Comparison of ENCODE assay signal across 21 mouse cellular contexts in the genomic region with DNA sequence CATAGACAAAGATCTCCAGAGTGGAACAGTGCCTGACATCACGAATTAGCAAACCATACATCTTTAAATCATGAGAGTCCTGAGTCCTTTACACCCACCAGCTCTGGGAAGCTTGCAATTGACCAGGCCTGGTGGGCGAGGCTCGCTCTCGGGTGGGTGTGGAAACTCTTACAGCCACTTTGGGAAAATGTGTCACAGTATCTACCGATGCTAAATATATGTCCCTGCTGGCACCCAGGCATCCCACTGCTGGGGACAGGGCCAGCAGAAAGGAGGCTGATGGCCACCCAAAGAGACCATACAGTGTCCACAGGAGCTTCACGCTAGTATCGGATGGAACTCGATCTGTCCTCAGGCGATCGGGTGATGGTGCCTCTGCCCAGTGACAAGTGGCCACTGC. TPM values are rescaled to one million over a fixed set of nuclear protein-coding genes. Genes with fewer than 3 reads are reported as not detected.
DNase-seq lines count a peak whose midpoint lies in the region; TF ChIP-seq lines count a peak whose summit lies in the region.
"Had no signal": no experiment of that assay in that cellular context is flagged by ENCODE, and none has a peak within 500 bp of the region (broad histone marks: within the 10 kb centered on the region; RNA-seq: fewer than 3 reads in every experiment).

No protein-coding gene starts in this region.

- no peak for TF ChIP-seq CTCF in layer of hippocampus, adult 2 months (conservative IDR thresholded peaks at IDR 0.05)

- H3K4me3 ChIP-seq in layer of hippocampus, adult 2 months = peak overlapping the region; percentile 15; the same call in 1 of the 2 replicates
- H3K4me3 ChIP-seq: embryonic facial prominence, embryonic 15.5 days; erythroblast, embryonic 14.5 days; forebrain, embryonic 10.5 days; forebrain, embryonic 15.5 days; heart, adult 2 months; heart, embryonic 15.5 days; hindbrain, embryonic 10.5 days; intestine, embryonic 15.5 days had no signal

- peak overlapping the region; percentile 86 for H3K27ac ChIP-seq in layer of hippocampus, adult 2 months
- H3K27ac ChIP-seq: embryonic facial prominence, embryonic 15.5 days; forebrain, embryonic 10.5 days; forebrain, embryonic 15.5 days; heart, adult 2 months; heart, embryonic 15.5 days; hindbrain, embryonic 10.5 days; hindbrain, embryonic 14.5 days; intestine, embryonic 15.5 days had no signal

- peak; percentile 31 for DNase-seq in cerebellum, adult 11-12 months
- no peak for DNase-seq in cerebellum, postnatal 14 days
- DNase-seq in layer of hippocampus, adult 2 months (ENCODE audit: low spot score in 2 of 2) = no peak
- no peak for DNase-seq in layer of hippocampus, postnatal 36 days
- peak; percentile 64 to 81 for DNase-seq in right cerebral cortex, postnatal 36 days (ENCODE audit: low spot score in 2 of 2)
- DNase-seq in right cerebral cortex, postnatal 25 days = no peak
- DNase-seq in ovary, postnatal 14 days (ENCODE audit: low spot score) = no peak
- DNase-seq: adrenal gland, postnatal 10 days; B cell, adult 2 months; embryo, embryonic 11 days; gastrocnemius, postnatal 14 days; heart, adult 2 months had no signal

RNA-seq across cellular contexts. Expression of gene Nptxr, which starts 6.0 kb away (rescaled TPM):
- total RNA-seq in layer of hippocampus, adult 2 months (2021) = 100 to 1,000 TPM; 756 to 804 TPM
- 100 to 1,000 TPM; 729 to 800 TPM for total RNA-seq in layer of hippocampus, postnatal 36 days (2021)

RNA-seq across cellular contexts. Expression of gene Dnal4, which starts 20.9 kb away (rescaled TPM):
- total RNA-seq in layer of hippocampus, adult 2 months (2021) = 10 to 100 TPM; 55.5 to 64.8 TPM
- total RNA-seq in layer of hippocampus, postnatal 36 days (2021) = 10 to 100 TPM; 52.4 to 53.3 TPM

RNA-seq across cellular contexts. Expression of gene Npcd, which starts 35.4 kb away (rescaled TPM):
- 10 to 100 TPM; 11.9 to 22.4 TPM for total RNA-seq in layer of hippocampus, adult 2 months (2021)
- total RNA-seq in layer of hippocampus, postnatal 36 days (2021) = 10 to 100 TPM in 1 of 2 experiments, 1 to 10 TPM in 1; 5.8 to 10.8 TPM
- total RNA-seq: MEL had no signal

RNA-seq across cellular contexts. Expression of gene Cbx6, which starts 35.9 kb away (rescaled TPM):
- total RNA-seq in layer of hippocampus, adult 2 months (2021) = 100 to 1,000 TPM; 336 to 347 TPM
- total RNA-seq in layer of hippocampus, postnatal 36 days (2021) = 100 to 1,000 TPM; 335 to 366 TPM

RNA-seq across cellular contexts. Expression of gene Sun2, which starts 56.3 kb away (rescaled TPM):
- total RNA-seq in layer of hippocampus, adult 2 months (2021) = 10 to 100 TPM; 29.2 to 34.8 TPM
- 10 to 100 TPM; 25.3 to 31.9 TPM for total RNA-seq in layer of hippocampus, postnatal 36 days (2021)

Comparison
In these comparisons a context has a peak if more than half of its experiments do, and no peak if none do; other contexts are left out.
1. DNase-seq: peak in cerebellum, adult 11-12 months (single experiment) and right cerebral cortex, postnatal 36 days (2 of 2); none in cerebellum, postnatal 14 days (0 of 2), layer of hippocampus, adult 2 months (0 of 2), layer of hippocampus, postnatal 36 days (0 of 2), right cerebral cortex, postnatal 25 days (single experiment) and ovary, postnatal 14 days (single experiment).